8 mouse cellular contexts compared by ENCODE assay signal in the genomic region with DNA sequence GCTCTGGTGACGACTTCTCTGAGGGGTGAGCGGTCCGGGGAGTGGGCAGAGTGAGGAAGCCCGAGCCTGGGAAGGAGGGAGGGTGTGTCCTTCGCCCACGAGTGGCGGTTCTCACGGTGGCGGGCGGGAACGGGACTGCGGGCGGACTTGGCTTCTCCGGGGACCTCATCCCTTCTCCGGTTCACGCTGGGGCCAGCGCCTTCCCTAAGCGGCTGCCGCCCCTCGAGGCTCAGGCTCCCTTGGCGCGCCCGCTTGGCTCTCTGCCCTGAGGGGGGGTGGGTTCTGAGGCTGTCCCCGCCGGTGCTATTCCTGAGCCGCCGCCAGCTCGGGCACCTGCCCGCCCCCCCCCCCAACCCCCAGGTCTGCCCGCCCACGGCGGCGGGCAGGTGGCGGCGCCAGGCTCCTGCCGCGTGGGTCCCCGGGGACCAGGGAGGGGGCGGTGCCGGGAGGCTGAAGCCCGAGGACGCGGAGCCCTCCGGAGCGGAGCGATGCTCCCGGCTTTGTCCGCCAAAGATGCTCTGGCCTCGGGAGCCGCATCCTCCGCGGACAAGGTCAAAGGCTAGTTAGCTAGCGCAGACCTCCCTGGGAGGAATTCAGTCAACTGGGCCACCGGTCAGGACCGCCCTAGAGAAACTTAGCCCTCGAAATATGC. TPM values are rescaled to one million over a fixed set of nuclear protein-coding genes. Genes with fewer than 3 reads are reported as not detected.
A peak's percentile ranks its signal among the peaks of the same experiment; 100 is the strongest.
DNase-seq lines count a peak whose midpoint lies in the region; ATAC-seq and TF ChIP-seq lines count a peak whose summit lies in the region.

No protein-coding gene starts in this region.

- H3K4me2 ChIP-seq in heart, postnatal 0 days (ENCODE audit: low read depth, low read length) = peak overlapping the region; percentile 78
- peak overlapping the region; percentile 61 for H3K4me2 ChIP-seq in limb, embryonic 13.5 days (replicated peaks)
- peak overlapping the region; percentile 57 for H3K4me2 ChIP-seq in neural tube, embryonic 12.5 days (replicated peaks)

- no peaks in the 10 kb centered on the region for H3K9me3 ChIP-seq in heart, postnatal 0 days (replicated peaks; ENCODE audit: control insufficient read depth, low read length)
- no peaks in the 10 kb centered on the region for H3K9me3 ChIP-seq in limb, embryonic 13.5 days
- no peaks in the 10 kb centered on the region for H3K9me3 ChIP-seq in neural tube, embryonic 12.5 days

- peak overlapping the region; percentile 66 for H3K9ac ChIP-seq in heart, postnatal 0 days (replicated peaks; ENCODE audit: low read depth, low read length)
- H3K9ac ChIP-seq in limb, embryonic 13.5 days = peak overlapping the region; percentile 68
- peak overlapping the region; percentile 64 for H3K9ac ChIP-seq in neural tube, embryonic 12.5 days

- no peaks in the 10 kb centered on the region for H3K27me3 ChIP-seq in heart, postnatal 0 days (ENCODE audit: control insufficient read depth, insufficient read depth, low read length)
- peaks cover 6% of the 10 kb centered on the region; the same call in 1 of the 2 replicates for H3K27me3 ChIP-seq in limb, embryonic 13.5 days
- H3K27me3 ChIP-seq in neural tube, embryonic 12.5 days (replicated peaks) = no peaks in the 10 kb centered on the region

- TF ChIP-seq CTCF in heart, postnatal 0 days (IDR thresholded peaks at IDR 0.05; ENCODE audit: low read depth) = no peak

- peak; percentile 63 to 70 for DNase-seq in cerebellum, postnatal 10 days
- DNase-seq in cerebellum, adult 8-10 months = no peak
- peak; percentile 7 for DNase-seq in 416B (ENCODE audit: low read depth)
- DNase-seq in embryo, embryonic 11 days = peak; percentile 49
- DNase-seq in heart, postnatal 0 days (ENCODE audit: low spot score) = no peak
- DNase-seq in frontal cortex, postnatal 10 days (ENCODE audit: low spot score in 2 of 2) = no peak

- no peak for TF ChIP-seq EP300 in heart, postnatal 0 days (IDR thresholded peaks at IDR 0.05; ENCODE audit: low read depth)

- 9% methylated on average over 38 of the region's 56 CpGs for WGBS in heart, postnatal 0 days
- WGBS in limb, embryonic 13.5 days = 15% methylated on average over 51 of the region's 56 CpGs
- 10% methylated on average over 39 of the region's 56 CpGs for WGBS in neural tube, embryonic 12.5 days

- no peaks in the 10 kb centered on the region for H3K36me3 ChIP-seq in heart, postnatal 0 days (replicated peaks; ENCODE audit: control insufficient read depth, insufficient read depth, low read length)
- no peaks in the 10 kb centered on the region for H3K36me3 ChIP-seq in limb, embryonic 13.5 days
- no peaks in the 10 kb centered on the region for H3K36me3 ChIP-seq in neural tube, embryonic 12.5 days

- peak overlapping the region; percentile 82 for H3K27ac ChIP-seq in heart, postnatal 0 days (ENCODE audit: low read depth)
- H3K27ac ChIP-seq in limb, embryonic 13.5 days = peak overlapping the region; percentile 48; the same call in 1 of the 2 replicates
- H3K27ac ChIP-seq in neural tube, embryonic 12.5 days = 0 out of 2 replicates have a peak overlapping the region, but pooled peaks have one; percentile 37

- peak overlapping the region; percentile 69 for H3K4me3 ChIP-seq in heart, postnatal 0 days (ENCODE audit: low read depth, low read length)
- peak overlapping the region; percentile 59 for H3K4me3 ChIP-seq in limb, embryonic 13.5 days
- peak overlapping the region; percentile 64 for H3K4me3 ChIP-seq in neural tube, embryonic 12.5 days

- ATAC-seq in heart, postnatal 0 days (ENCODE audit: insufficient read depth, low read depth) = peak; percentile 59
- peak; percentile 13; the same call in 1 of the 2 replicates for ATAC-seq in limb, embryonic 13.5 days (ENCODE audit: low FRiP score, low read depth)
- ATAC-seq in neural tube, embryonic 12.5 days (ENCODE audit: low FRiP score, low read depth) = peak; percentile 67

- H3K4me1 ChIP-seq in heart, postnatal 0 days (ENCODE audit: control insufficient read depth, insufficient read depth) = no peaks in the 10 kb centered on the region
- no peaks in the 10 kb centered on the region for H3K4me1 ChIP-seq in limb, embryonic 13.5 days
- no peaks in the 10 kb centered on the region for H3K4me1 ChIP-seq in neural tube, embryonic 12.5 days

RNA-seq across cellular contexts. Expression of a gene that starts 6.4 kb away (rescaled TPM):
- 1.1 and 2.3 TPM in 2 replicates for total RNA-seq in heart, postnatal 0 days (2014; rRNA removed; ENCODE audit: low replicate concordance)
- polyA plus RNA-seq in heart, postnatal 0 days (2015; fragmentation: Nextera tagmentation; extraction: Ambion mirVana) = 5.7 and 6.1 TPM in 2 replicates
- polyA plus RNA-seq in limb, embryonic 13.5 days (2015; fragmentation: Nextera tagmentation; extraction: Ambion mirVana) = 24.1 and 24.4 TPM in 2 replicates
- 28.5 and 28.7 TPM in 2 replicates for polyA plus RNA-seq in neural tube, embryonic 12.5 days (2016; fragmentation: Nextera tagmentation; extraction: Ambion mirVana)

Comparison
In these comparisons a context has a peak if more than half of its experiments do, and no peak if none do; other contexts are left out.
1. DNase-seq: peak in cerebellum, postnatal 10 days (2 of 2), 416B (single experiment) and embryo, embryonic 11 days (single experiment); none in cerebellum, adult 8-10 months (single experiment), heart, postnatal 0 days (single experiment) and frontal cortex, postnatal 10 days (0 of 2).
2. ATAC-seq: peak in every context shown above with its lines; median percentile 67 in neural tube, embryonic 12.5 days; 59 in heart, postnatal 0 days; 13 in limb, embryonic 13.5 days.
3. Peak in every context shown above with its lines, with median percentiles within 50 percentile points of each other: H3K27ac ChIP-seq, H3K4me2 ChIP-seq, H3K4me3 ChIP-seq and H3K9ac ChIP-seq.